Mouse (Mus musculus) mouse embryonic stem cell (cell line): ENCODE results near the gene Glrp1.

Experiments
- in situ Hi-C, 2 experiments: fragments of 300-500 bp; cut with MboI; formaldehyde crosslinking; loops; 1 replicate in 1 of 2; 3 replicates in 1 of 2; pipeline ENCODE4 v1.14.3; 2019 to 2020; ENCODE audit warnings: low sequenced_read_pairs in 2 of 2, low pct_unique_long_range_greater_than_20kb in 1 of 2, mixed read lengths in 1 of 2; ENCODE audit not compliant: unreplicated experiment in 1 of 2

The Glrp1 gene

GRCm38 (mm10) chr1:88504531-88504945, 5.3 kb downstream of the Glrp1 start:
- in situ Hi-C loops, result no loop called here

GRCm38 (mm10) chr1:88502822-88503221, 7.0 kb downstream of the Glrp1 start:
- in situ Hi-C loops, result no loop called here

- in situ Hi-C loops, result no loop called here
Observed at GRCm38 (mm10) chr1:88499230-88499737, 10.6 kb downstream of the Glrp1 start.

GRCm38 (mm10) chr1:88497407-88497806, 12.5 kb downstream of the Glrp1 start:
- in situ Hi-C loops, result no loop called here

GRCm38 (mm10) chr1:88492415-88492814, 17.5 kb downstream of the Glrp1 start:
- in situ Hi-C loops, result no loop called here

GRCm38 (mm10) chr1:88491617-88492378, 18.1 kb downstream of the Glrp1 start:
- in situ Hi-C loops, result no loop called here

GRCm38 (mm10) chr1:88490164-88490563, 19.7 kb downstream of the Glrp1 start:
- in situ Hi-C loops, result no loop called here

- in situ Hi-C loops, result no loop called here
Observed at GRCm38 (mm10) chr1:88488957-88489356, 20.9 kb downstream of the Glrp1 start.

- in situ Hi-C loops, result no loop called here
Observed at GRCm38 (mm10) chr1:88486336-88486735, 23.5 kb downstream of the Glrp1 start.

GRCm38 (mm10) chr1:88484059-88484458, 25.8 kb downstream of the Glrp1 start:
- in situ Hi-C loops, result no loop called here

GRCm38 (mm10) chr1:88482142-88483099, 27.4 kb downstream of the Glrp1 start:
- in situ Hi-C loops, result no loop called here

- in situ Hi-C loops, result no loop called here
Observed at GRCm38 (mm10) chr1:88480594-88480993, 29.3 kb downstream of the Glrp1 start.

GRCm38 (mm10) chr1:88478205-88478604, 31.7 kb downstream of the Glrp1 start:
- in situ Hi-C loops, result no loop called here

GRCm38 (mm10) chr1:88476554-88477085, 33.2 kb downstream of the Glrp1 start:
- in situ Hi-C loops, result no loop called here

GRCm38 (mm10) chr1:88475502-88475953, 34.3 kb downstream of the Glrp1 start:
- in situ Hi-C loops, result no loop called here

- in situ Hi-C loops, result no loop called here
Observed at GRCm38 (mm10) chr1:88474598-88474997, 35.3 kb downstream of the Glrp1 start.

GRCm38 (mm10) chr1:88473899-88474298, 36.0 kb downstream of the Glrp1 start:
- in situ Hi-C loops, result no loop called here

- in situ Hi-C loops, result no loop called here
Observed at GRCm38 (mm10) chr1:88472258-88472657, 37.6 kb downstream of the Glrp1 start.

- in situ Hi-C loops, result no loop called here
Observed at GRCm38 (mm10) chr1:88469746-88470145, 40.1 kb downstream of the Glrp1 start.
